Mouse (Mus musculus) splenic B cell, adult 2 months (primary cell): ENCODE results near the gene Gcn1l1.
"Not testable (repeated sequence)": the region's sequence is repeated elsewhere in the genome, so short reads cannot be mapped to it uniquely, and the experiment has no call there.

Experiments
- DNase-seq: peaks from one replicate; pipeline ENCODE4 v3.0.0-alpha.2; 2011; ENCODE audit warnings: low read depth, low spot score
- H3K27me3 ChIP-seq: 2 replicates; pipeline ENCODE4 v1.6.1; 2012; ENCODE audit warnings: mild to moderate bottlenecking, low read length, moderate library complexity, mixed read lengths; ENCODE audit not compliant: control insufficient read depth, poor library complexity, insufficient read depth, severe bottlenecking
- H3K36me3 ChIP-seq: 2 replicates; pipeline ENCODE4 v1.6.1; 2012; ENCODE audit warnings: mild to moderate bottlenecking, low read length, moderate library complexity, mixed read lengths; ENCODE audit not compliant: control insufficient read depth, poor library complexity, insufficient read depth, severe bottlenecking

The Gcn1l1 gene

DNA sequence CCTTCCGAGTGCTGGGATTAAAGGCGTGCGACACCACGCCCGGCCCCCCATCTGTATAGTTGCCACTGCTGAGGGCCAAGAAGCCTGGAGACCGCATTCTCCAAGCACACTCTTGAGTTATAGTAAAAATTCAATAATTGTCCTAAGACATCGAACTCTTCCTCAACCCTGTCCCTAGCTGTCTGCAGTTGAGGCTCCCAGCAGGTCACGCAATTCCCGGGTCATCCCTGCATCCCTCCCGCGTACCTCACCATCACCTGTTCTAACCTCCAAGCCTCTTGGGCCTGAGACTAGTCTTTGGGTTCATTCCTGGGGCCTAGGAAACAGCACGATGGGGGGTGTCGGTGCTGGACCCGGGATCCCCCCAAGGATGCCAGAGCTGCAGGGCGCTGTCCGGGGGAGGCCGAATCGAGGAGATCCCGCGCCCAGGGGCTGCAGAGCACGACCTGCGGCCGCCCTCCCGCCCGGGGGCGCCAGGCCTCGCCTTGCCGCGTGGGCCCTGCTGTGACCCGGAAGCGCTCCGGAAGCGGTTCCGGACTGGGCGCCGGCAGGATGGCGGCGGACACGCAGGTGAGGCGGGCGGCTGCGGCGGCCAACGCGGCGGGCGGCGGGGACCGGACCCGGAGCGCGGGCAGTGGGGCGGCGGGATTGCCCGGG lies at the start of gene Gcn1l1:
Gene Gcn1l1 (plus strand): TSS at position 518 of the 657 bp plus-strand sequence.
- no peaks in the 10 kb centered on the region for H3K27me3 ChIP-seq
- peak; percentile 80 for DNase-seq

DNA sequence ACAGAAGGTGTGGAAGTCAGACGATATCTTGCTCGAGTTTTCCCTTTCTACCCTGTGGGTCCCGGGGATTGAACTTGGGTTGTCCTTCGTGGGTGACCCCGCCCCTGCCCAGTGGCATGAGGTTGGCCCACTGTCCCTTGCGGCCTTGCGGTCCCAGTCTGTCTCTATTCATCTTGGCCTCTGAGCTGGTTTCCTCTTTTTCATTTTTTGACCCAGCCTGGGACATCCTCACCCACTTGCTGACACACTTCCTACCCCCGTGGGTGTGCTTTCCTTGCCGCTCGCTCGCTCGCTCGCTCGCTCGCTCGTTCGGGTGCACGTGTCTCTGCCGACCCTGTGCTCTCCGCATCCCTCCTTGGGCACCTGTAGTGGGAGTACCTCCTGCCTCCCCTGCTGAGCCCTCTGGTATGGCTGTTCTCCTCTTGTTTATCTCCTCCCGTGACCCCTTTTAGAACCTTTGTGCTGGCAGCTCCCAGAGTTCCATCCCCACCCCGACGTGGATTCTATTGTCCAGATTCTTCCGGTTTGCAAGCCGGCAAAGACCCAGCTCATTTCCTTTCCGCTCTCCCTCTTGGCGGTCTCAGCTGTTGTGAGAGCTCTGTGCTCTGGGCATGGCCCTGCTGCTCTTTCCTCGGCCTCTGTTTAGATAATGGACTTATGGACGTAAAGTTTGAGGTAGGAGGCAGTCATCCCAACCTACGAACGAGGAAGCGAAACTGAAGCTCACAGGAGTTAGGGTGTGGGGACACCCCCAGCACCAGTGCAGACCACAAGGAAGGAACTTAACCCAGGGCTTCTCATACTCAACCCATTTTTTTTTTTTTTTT lies 48.8 kb upstream of the Gcn1l1 start:
- H3K27me3 ChIP-seq = no peaks in the 10 kb centered on the region
- peak; percentile 92 for DNase-seq
- no peaks in the 10 kb centered on the region for H3K36me3 ChIP-seq

More for the DNA sequence above, at the start of gene Gcn1l1:
- H3K36me3 ChIP-seq = peaks cover 8% of the 10 kb centered on the region

DNA sequence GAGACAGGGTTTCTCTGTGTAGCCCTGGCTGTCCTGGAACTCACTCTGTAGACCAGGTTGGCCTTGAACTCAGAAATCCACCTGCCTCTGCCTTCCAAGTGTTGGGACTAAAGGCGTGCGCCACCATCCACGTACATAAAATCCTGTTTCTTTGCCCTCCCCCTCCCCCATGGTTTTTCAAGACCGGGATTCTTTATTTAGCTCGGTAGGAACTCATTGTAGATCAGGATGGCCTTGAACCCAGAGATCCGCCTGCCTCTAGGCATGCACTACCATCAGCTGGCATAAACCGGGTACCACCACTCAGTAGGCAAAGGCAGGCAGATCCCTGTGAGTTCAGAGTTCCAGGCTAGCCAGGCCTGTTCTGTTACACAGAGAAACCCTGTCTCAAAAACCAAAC lies 48.1 kb upstream of the Gcn1l1 start:
- DNase-seq = peak; percentile 24
- no peaks in the 10 kb centered on the region for H3K36me3 ChIP-seq
- no peaks in the 10 kb centered on the region for H3K27me3 ChIP-seq

DNA sequence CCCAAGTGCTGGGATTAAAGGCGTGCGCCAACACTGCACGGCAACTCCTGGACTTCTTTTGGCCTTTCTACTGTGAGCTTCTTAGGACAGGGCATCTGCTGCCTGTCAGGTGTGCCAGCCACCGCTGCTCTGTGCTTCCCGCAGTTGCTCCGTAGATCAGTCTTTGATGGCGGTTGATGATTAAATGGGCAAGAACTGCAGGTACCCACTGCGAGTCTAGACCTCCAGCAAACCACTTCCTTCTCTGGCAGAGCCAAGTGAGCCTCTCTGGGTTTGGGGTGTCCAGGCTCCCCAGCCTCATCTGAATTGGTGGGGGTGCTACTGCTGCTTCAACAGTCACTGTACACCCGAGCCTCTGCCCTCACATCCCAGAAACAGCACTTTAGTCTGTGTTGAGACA lies 47.6 kb upstream of the Gcn1l1 start:
- H3K27me3 ChIP-seq = no peaks in the 10 kb centered on the region
- no peaks in the 10 kb centered on the region for H3K36me3 ChIP-seq
- DNase-seq = no peak

- not testable (repeated sequence) for H3K27me3 ChIP-seq, DNase-seq, H3K36me3 ChIP-seq
Observed at GRCm38 (mm10) chr5:115518214-115518613, 46.8 kb upstream of the Gcn1l1 start.

DNA sequence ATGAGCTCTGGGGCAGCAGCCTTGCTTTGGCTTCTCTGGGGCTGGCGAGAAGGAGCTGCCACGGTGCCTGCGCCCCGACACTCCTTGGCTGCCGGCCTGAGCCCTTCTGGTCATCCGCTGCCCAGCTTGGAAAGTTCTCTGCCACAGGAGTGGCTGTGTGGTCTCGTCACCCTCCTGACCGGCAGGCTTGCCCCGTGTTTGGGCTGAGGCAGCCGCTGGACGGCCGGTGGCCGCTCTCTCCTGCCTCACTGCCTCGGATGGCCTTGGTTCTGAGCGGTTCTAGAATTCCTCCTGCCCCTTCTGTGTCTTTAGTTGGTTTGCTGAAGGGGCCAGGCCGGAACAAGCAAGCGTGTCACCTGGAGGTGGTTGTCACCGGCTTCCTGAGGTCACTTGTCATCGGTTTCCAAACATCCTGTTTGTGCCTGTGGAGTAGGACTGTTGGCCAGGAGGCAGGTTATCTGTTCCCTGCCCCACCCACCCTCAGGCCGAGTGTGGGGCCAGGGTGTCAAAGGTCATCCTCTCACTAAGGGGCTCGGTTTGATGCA lies 44.7 kb upstream of the Gcn1l1 start:
- H3K36me3 ChIP-seq = no peaks in the 10 kb centered on the region
- H3K27me3 ChIP-seq = no peaks in the 10 kb centered on the region
- no peak for DNase-seq

GRCm38 (mm10) chr5:115521553-115522461 lies 43.2 kb upstream of the Gcn1l1 start:
- no peaks in the 10 kb centered on the region for H3K36me3 ChIP-seq
- no peaks in the 10 kb centered on the region for H3K27me3 ChIP-seq
- DNase-seq = peak; percentile 64

- no peaks in the 10 kb centered on the region for H3K27me3 ChIP-seq
- DNase-seq = no peak
- no peaks in the 10 kb centered on the region for H3K36me3 ChIP-seq
Observed at GRCm38 (mm10) chr5:115522531-115522930, 42.5 kb upstream of the Gcn1l1 start.

GRCm38 (mm10) chr5:115522981-115523499 lies 42.0 kb upstream of the Gcn1l1 start:
- Histone ChIP-seq H3K27me3 (no peaks in the 10 kb centered on the region), H3K36me3 (no peaks in the 10 kb centered on the region)
- DNase-seq = no peak

GRCm38 (mm10) chr5:115523971-115524370 lies 41.1 kb upstream of the Gcn1l1 start:
- DNase-seq = no peak
- Histone ChIP-seq H3K27me3 (no peaks in the 10 kb centered on the region), H3K36me3 (no peaks in the 10 kb centered on the region)

- Histone ChIP-seq H3K36me3 (no peaks in the 10 kb centered on the region), H3K27me3 (no peaks in the 10 kb centered on the region)
- DNase-seq = no peak
Observed at GRCm38 (mm10) chr5:115524471-115524870, 40.6 kb upstream of the Gcn1l1 start.

DNA sequence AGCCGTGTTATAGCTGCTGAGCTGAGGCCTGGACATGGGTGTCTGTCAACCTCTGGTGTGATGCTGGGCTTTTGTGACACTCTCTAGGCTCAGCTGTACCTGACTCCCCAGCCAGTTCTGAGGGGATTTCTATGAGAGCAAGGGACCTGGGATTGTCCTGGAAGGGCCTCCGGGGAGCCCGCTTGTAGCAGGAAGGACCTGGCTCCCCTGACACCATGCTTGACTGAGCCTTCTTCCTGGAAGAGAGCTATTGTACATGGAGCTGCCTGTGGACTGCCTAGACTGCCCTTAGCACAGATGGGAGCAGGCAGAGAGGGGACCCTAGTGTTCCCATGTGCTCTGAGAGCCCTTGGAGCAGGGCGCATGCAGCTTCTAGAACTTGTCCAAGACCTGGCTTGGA lies 39.6 kb upstream of the Gcn1l1 start:
- H3K27me3 ChIP-seq = no peaks in the 10 kb centered on the region
- no peak for DNase-seq
- H3K36me3 ChIP-seq = no peaks in the 10 kb centered on the region

GRCm38 (mm10) chr5:115525943-115526342 lies 39.1 kb upstream of the Gcn1l1 start:
- H3K36me3 ChIP-seq = no peaks in the 10 kb centered on the region
- no peak for DNase-seq
- no peaks in the 10 kb centered on the region for H3K27me3 ChIP-seq

- Histone ChIP-seq H3K27me3 (no peaks in the 10 kb centered on the region), H3K36me3 (no peaks in the 10 kb centered on the region)
- no peak for DNase-seq
Observed at GRCm38 (mm10) chr5:115526456-115527202, 38.4 kb upstream of the Gcn1l1 start.
